Mouse (Mus musculus) lung, postnatal 0 days (tissue): ENCODE measurements around the gene Slx4. TPM values are rescaled to one million over a fixed set of nuclear protein-coding genes. Genes with fewer than 3 reads are reported as not detected.
A peak's percentile ranks its signal among the peaks of the same experiment; 100 is the strongest.

ENCODE experiments used
- ATAC-seq: fragments of 200-750 bp; cut with Nextera tagmentation; 2 replicates; pipeline ENCODE4 v1.8.0; 2017; ENCODE audit warnings: moderate library complexity
- DNase-seq: peaks from one replicate; pipeline ENCODE4 v3.0.0-alpha.2; 2016; ENCODE audit warnings: low spot score
- H3K27ac ChIP-seq: fragments of 300-500 bp; sonication (generic); 2 replicates; pipeline ENCODE4 v1.5.1; 2014; ENCODE audit warnings: antibody characterized with exemption, mild to moderate bottlenecking, low read length, mixed read lengths
- H3K27me3 ChIP-seq: fragments of 300-500 bp; sonication (generic); replicated peaks from 2 replicates; pipeline ENCODE4 v1.6.1; 2014; ENCODE audit warnings: low read length, mixed read lengths; ENCODE audit not compliant: insufficient read depth
- H3K36me3 ChIP-seq: fragments of 300-500 bp; sonication (generic); 2 replicates; pipeline ENCODE4 v1.6.1; 2014; ENCODE audit warnings: low read length, mixed read lengths; ENCODE audit not compliant: insufficient read depth
- H3K4me1 ChIP-seq: fragments of 300-500 bp; sonication (generic); 2 replicates; pipeline ENCODE4 v1.6.1; 2014; ENCODE audit warnings: antibody characterized with exemption, low read depth, low read length, mixed read lengths; ENCODE audit not compliant: insufficient read depth
- H3K4me2 ChIP-seq: fragments of 300-500 bp; sonication (generic); replicated peaks from 2 replicates; pipeline ENCODE4 v1.6.1; 2014; ENCODE audit warnings: low read depth, mild to moderate bottlenecking, low read length, moderate library complexity, mixed read lengths
- H3K4me3 ChIP-seq: fragments of 300-500 bp; sonication (generic); 2 replicates; pipeline ENCODE4 v1.5.1; 2014; ENCODE audit warnings: low read depth, low read length
- H3K9ac ChIP-seq: fragments of 300-500 bp; sonication (generic); replicated peaks from 2 replicates; pipeline ENCODE4 v1.6.1; 2014; ENCODE audit warnings: low read depth, mild to moderate bottlenecking
- H3K9me3 ChIP-seq: fragments of 300-500 bp; sonication (generic); 2 replicates; pipeline ENCODE4 v1.6.1; 2016; ENCODE audit warnings: low read length, mixed read lengths
- CTCF ChIP-seq: IDR thresholded peaks from 2 replicates; pipeline ENCODE4 v1.5.1; 2016; ENCODE audit warnings: antibody characterized with exemption, mild to moderate bottlenecking
- EP300 ChIP-seq: IDR thresholded peaks from 2 replicates; pipeline ENCODE4 v1.6.1; 2016; ENCODE audit warnings: antibody characterized with exemption, mild to moderate bottlenecking, control low read depth
- WGBS: fragments of 180-500 bp; shearing (Covaris S2); extraction: QIAGEN DNeasy Blood & Tissue Kit; methylation state at CpG from one replicate; pipeline ENCODE4 v1.1.7; 2014; 5-methylcytosine and 5-hydroxymethylcytosine counted together
- polyA plus RNA-seq: library from polyadenylated mRNA; unstranded; fragments of >200 nt; fragmentation: Nextera tagmentation; extraction: Ambion mirVana; gene quantifications from 2 replicates; pipeline ENCODE4 v1.2.1, GENCODE M21; 2015

Slx4 gene
- polyA plus RNA-seq, 1 experiment from 2014 or later = 4.3 TPM

- no peak for TF ChIP-seq CTCF
- TF ChIP-seq EP300 = no peak
- DNase-seq (no peak), ATAC-seq (no peak)
- H3K9ac ChIP-seq = no peak overlapping the region
- no peaks in the 10 kb centered on the region for H3K36me3 ChIP-seq
- no peak overlapping the region for H3K4me2 ChIP-seq
- no peaks in the 10 kb centered on the region for H3K9me3 ChIP-seq
- no peaks in the 10 kb centered on the region for H3K4me1 ChIP-seq
- no peak overlapping the region for H3K4me3 ChIP-seq
- WGBS = 61% methylated on average over 10 of the region's 10 CpGs
- H3K27ac ChIP-seq = no peak overlapping the region
- H3K27me3 ChIP-seq = no peaks in the 10 kb centered on the region
Measured at GRCm38 (mm10) chr16:3964990-3965389, 38.6 kb downstream of the Slx4 start.

- 39% methylated on average over 2 of the region's 2 CpGs for WGBS
- DNase-seq = peak; percentile 25
Measured at GRCm38 (mm10) chr16:3959261-3959660, 44.3 kb downstream of the Slx4 start.

GRCm38 (mm10) chr16:3956369-3956768, 47.2 kb downstream of the Slx4 start:
- Histone ChIP-seq H3K27ac (no peak overlapping the region), H3K4me1 (no peaks in the 10 kb centered on the region), H3K27me3 (no peaks in the 10 kb centered on the region), H3K9ac (no peak overlapping the region), H3K4me3 (no peak overlapping the region), H3K36me3 (no peaks in the 10 kb centered on the region), H3K4me2 (no peak overlapping the region), H3K9me3 (no peaks in the 10 kb centered on the region)
- ATAC-seq (peak; percentile 32; the same call in 1 of the 2 replicates), DNase-seq (peak; percentile 18)
- TF ChIP-seq EP300 = no peak
- 71% methylated on average over 6 of the region's 6 CpGs for WGBS

More at GRCm38 (mm10) chr16:3959261-3959660, 44.3 kb downstream of the Slx4 start:
- 0 out of 2 replicates have a peak, but pooled peaks have one; percentile 16 for ATAC-seq
- Histone ChIP-seq H3K4me2 (no peak overlapping the region), H3K4me1 (no peaks in the 10 kb centered on the region), H3K27ac (no peak overlapping the region), H3K9ac (no peak overlapping the region), H3K9me3 (no peaks in the 10 kb centered on the region), H3K4me3 (no peak overlapping the region), H3K36me3 (no peaks in the 10 kb centered on the region), H3K27me3 (no peaks in the 10 kb centered on the region)
- TF ChIP-seq EP300 (no peak), CTCF (no peak)

GRCm38 (mm10) chr16:3951141-3951540, 52.4 kb downstream of the Slx4 start:
- Histone ChIP-seq H3K4me3 (no peak overlapping the region), H3K27me3 (no peaks in the 10 kb centered on the region), H3K9me3 (no peaks in the 10 kb centered on the region), H3K36me3 (no peaks in the 10 kb centered on the region), H3K27ac (no peak overlapping the region), H3K4me1 (no peaks in the 10 kb centered on the region), H3K9ac (no peak overlapping the region), H3K4me2 (no peak overlapping the region)
- 96% methylated on average over 1 of the region's 1 CpGs for WGBS
- DNase-seq (no peak), ATAC-seq (no peak)
- TF ChIP-seq EP300 (no peak), CTCF (no peak)

GRCm38 (mm10) chr16:3934701-3935100, 68.9 kb downstream of the Slx4 start:
- WGBS = 73% methylated on average over 4 of the region's 4 CpGs
- no peaks in the 10 kb centered on the region for H3K4me1 ChIP-seq
- TF ChIP-seq EP300 (no peak), CTCF (no peak)
- DNase-seq (no peak), ATAC-seq (no peak; the same call in 1 of the 2 replicates)
- no peaks in the 10 kb centered on the region for H3K9me3 ChIP-seq
- H3K27me3 ChIP-seq = no peaks in the 10 kb centered on the region
- H3K27ac ChIP-seq = no peak overlapping the region
- no peak overlapping the region for H3K9ac ChIP-seq
- H3K36me3 ChIP-seq = peaks cover 19% of the 10 kb centered on the region; the same call in 1 of the 2 replicates
- no peak overlapping the region for H3K4me2 ChIP-seq
- H3K4me3 ChIP-seq = no peak overlapping the region

GRCm38 (mm10) chr16:3934091-3934490, 69.5 kb downstream of the Slx4 start:
- Histone ChIP-seq H3K4me2 (no peak overlapping the region), H3K27ac (no peak overlapping the region), H3K9me3 (no peaks in the 10 kb centered on the region), H3K36me3 (peaks cover 19% of the 10 kb centered on the region; the same call in 1 of the 2 replicates), H3K4me1 (no peaks in the 10 kb centered on the region), H3K9ac (no peak overlapping the region), H3K27me3 (no peaks in the 10 kb centered on the region), H3K4me3 (no peak overlapping the region)
- WGBS = 65% methylated on average over 1 of the region's 1 CpGs
- peak; percentile 83 for DNase-seq
- peak; percentile 80 for ATAC-seq
- TF ChIP-seq EP300 = no peak
- no peak for TF ChIP-seq CTCF

GRCm38 (mm10) chr16:3933536-3933935, 70.0 kb downstream of the Slx4 start:
- 86% methylated on average over 6 of the region's 6 CpGs for WGBS
- H3K9ac ChIP-seq = no peak overlapping the region
- no peaks in the 10 kb centered on the region for H3K9me3 ChIP-seq
- H3K4me1 ChIP-seq = no peaks in the 10 kb centered on the region
- TF ChIP-seq EP300 (no peak), CTCF (no peak)
- DNase-seq (no peak), ATAC-seq (no peak)
- H3K36me3 ChIP-seq = peaks cover 19% of the 10 kb centered on the region; the same call in 1 of the 2 replicates
- H3K27me3 ChIP-seq = no peaks in the 10 kb centered on the region
- no peak overlapping the region for H3K27ac ChIP-seq
- H3K4me2 ChIP-seq = no peak overlapping the region
- H3K4me3 ChIP-seq = no peak overlapping the region
